Mouse (Mus musculus) activated CD4-positive, CD25-positive, alpha-beta regulatory T cell (primary cell): Measurements from ENCODE around the gene Gm6812. TPM values are rescaled to one million over a fixed set of nuclear protein-coding genes. Genes with fewer than 3 reads are reported as not detected.

Experiments
- polyA plus RNA-seq, 2 experiments: library from polyadenylated mRNA; unstranded; fragments of 100-300 nt; shearing (Covaris generic); gene quantifications; one replicate each; pipeline ENCODE4 v1.2.1; 2017

Gm6812 gene
- not detected for polyA plus RNA-seq

GRCm38 (mm10) chrX:68892953-68893352, at the start of gene Gm6812:
Gene Gm6812 (minus strand): TSS chrX:68893053.

Other genes with a start within 250 kb of the Gm6812 start
- gene Fmr1, start 214.5 kb downstream of the Gm6812 start, polyA plus RNA-seq: 10 to 100 TPM; 52.2 to 63.4 TPM
- under 1 TPM; 0.32 to 0.41 TPM for gene Fmr1nb, start 131.2 kb downstream of the Gm6812 start, polyA plus RNA-seq
- gene Gm14698, start 72.0 kb downstream of the Gm6812 start, polyA plus RNA-seq: under 1 TPM; 0.53 to 0.61 TPM